Mouse (Mus musculus) skeletal muscle tissue, adult 2 months (tissue): ENCODE measurements around the gene Ccdc124.
"Not testable (repeated sequence)": the region's sequence is repeated elsewhere in the genome, so short reads cannot be mapped to it uniquely, and the experiment has no call there.

Source experiments
- DNase-seq: peaks from one replicate; pipeline ENCODE4 v3.0.0-alpha.2; 2012; ENCODE audit warnings: low read depth, low spot score

The Ccdc124 gene

GRCm38 (mm10) chr8:70822594-70822993 is 51.1 kb downstream of the Ccdc124 start:
- DNase-seq: not testable (repeated sequence)

DNA sequence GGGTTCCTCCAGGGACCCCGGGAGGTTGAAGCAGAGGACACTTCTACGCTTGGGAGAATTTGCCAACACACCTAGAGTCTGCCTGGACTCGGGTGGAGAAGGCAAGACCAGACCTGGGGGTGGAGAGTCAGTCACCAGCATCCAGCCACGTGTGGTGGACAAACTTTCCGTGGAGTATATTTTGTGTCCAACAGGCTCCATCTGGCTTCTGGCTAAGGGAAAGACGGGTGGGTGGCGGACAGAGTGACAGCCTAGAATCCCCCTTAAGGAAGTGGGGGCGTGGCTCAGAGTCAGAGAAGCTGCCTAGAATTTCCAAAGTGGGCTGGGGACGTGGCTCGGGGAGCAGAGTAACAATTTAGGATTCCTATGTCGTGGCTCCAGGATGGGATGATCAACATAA is 51.7 kb downstream of the Ccdc124 start:
- no peak for DNase-seq

- peak; percentile 65 for DNase-seq
These were observed 52.3 kb downstream of the Ccdc124 start for GRCm38 (mm10) chr8:70821399-70821962.

- no peak for DNase-seq
These were observed 53.4 kb downstream of the Ccdc124 start for GRCm38 (mm10) chr8:70820101-70820935.
